Mouse (Mus musculus) forebrain, postnatal 0 days (tissue): ENCODE measurements at regions not wholly inside any gene's neighbourhood (a gene's known extent, or its start where the extent isn't known, plus 50 kb on each side); places are given as distances from the start of the nearest gene placed in this dataset.

ENCODE experiments used
- ATAC-seq: fragments of 200-750 bp; cut with Nextera tagmentation; 2 replicates; pipeline ENCODE4 v1.8.0; 2017; ENCODE audit warnings: mild to moderate bottlenecking, moderate library complexity
- DNase-seq: peaks from one replicate; pipeline ENCODE4 v3.0.0-alpha.2; 2015
- H3K27ac ChIP-seq: fragments of 300-500 bp; sonication (generic); 2 replicates; pipeline ENCODE4 v1.5.1; 2014; ENCODE audit warnings: low read depth, mild to moderate bottlenecking, antibody characterized with exemption, low read length, moderate library complexity, mixed read lengths
- H3K27me3 ChIP-seq: fragments of 300-500 bp; sonication (generic); 2 replicates; pipeline ENCODE4 v1.6.1; 2014; ENCODE audit warnings: mild to moderate bottlenecking, low read length, mixed read lengths; ENCODE audit not compliant: insufficient read depth
- H3K36me3 ChIP-seq: fragments of 300-500 bp; sonication (generic); 2 replicates; pipeline ENCODE4 v1.6.1; 2014; ENCODE audit warnings: mild to moderate bottlenecking, moderate library complexity; ENCODE audit not compliant: insufficient read depth
- H3K4me1 ChIP-seq: fragments of 300-500 bp; sonication (generic); 2 replicates; pipeline ENCODE4 v1.6.1; 2014; ENCODE audit warnings: antibody characterized with exemption; ENCODE audit not compliant: insufficient read depth
- H3K4me2 ChIP-seq: fragments of 300-500 bp; sonication (generic); 2 replicates; pipeline ENCODE4 v1.6.1; 2014; ENCODE audit warnings: low read depth, mild to moderate bottlenecking, moderate library complexity
- H3K4me3 ChIP-seq: fragments of 300-500 bp; sonication (generic); 2 replicates; pipeline ENCODE4 v1.5.1; 2014; ENCODE audit warnings: low read depth, low read length, mixed read lengths
- H3K9ac ChIP-seq: fragments of 300-500 bp; sonication (generic); 2 replicates; pipeline ENCODE4 v1.6.1; 2014; ENCODE audit warnings: mild to moderate bottlenecking
- H3K9me3 ChIP-seq: fragments of 300-500 bp; sonication (generic); 2 replicates; pipeline ENCODE4 v1.6.1; 2016; ENCODE audit warnings: low read length
- CTCF ChIP-seq: sonication (generic); IDR thresholded peaks from 2 replicates; pipeline ENCODE4 v1.5.1; 2016; ENCODE audit warnings: antibody characterized with exemption, control low read depth, low read depth
- WGBS: fragments of 180-500 bp; shearing (Covaris S2); extraction: QIAGEN DNeasy Blood & Tissue Kit; methylation state at CpG from one replicate; pipeline ENCODE4 v1.1.7; 2014; 5-methylcytosine and 5-hydroxymethylcytosine counted together

- WGBS, result 41% methylated on average over 34 of the region's 34 CpGs
- H3K9me3 ChIP-seq, result no peaks in the 10 kb centered on the region
- peak overlapping the region; percentile 59 for H3K4me3 ChIP-seq
- ATAC-seq (peak; percentile 95), DNase-seq (peak; percentile 84)
- peak overlapping the region; percentile 53 for H3K4me2 ChIP-seq
- H3K27ac ChIP-seq, result peak overlapping the region; percentile 54; the same call in 1 of the 2 replicates
- H3K27me3 ChIP-seq, result no peaks in the 10 kb centered on the region
- no peaks in the 10 kb centered on the region for H3K4me1 ChIP-seq
- peak overlapping the region; percentile 59 for H3K9ac ChIP-seq
- H3K36me3 ChIP-seq, result no peaks in the 10 kb centered on the region; the same call in 1 of the 2 replicates
- TF ChIP-seq CTCF, result peak; percentile 48
These were observed 52.8 kb upstream of the Gramd1a start for GRCm38 (mm10) chr7:31208237-31209054.

- Histone ChIP-seq H3K4me1 (no peaks in the 10 kb centered on the region), H3K36me3 (no peaks in the 10 kb centered on the region; the same call in 1 of the 2 replicates), H3K9me3 (no peaks in the 10 kb centered on the region), H3K9ac (0 out of 2 replicates have a peak overlapping the region, but pooled peaks have one; percentile 59), H3K4me2 (peak overlapping the region; percentile 53), H3K27me3 (no peaks in the 10 kb centered on the region), H3K27ac (no peak overlapping the region), H3K4me3 (peak overlapping the region; percentile 59)
- 74% methylated on average over 13 of the region's 13 CpGs for WGBS
- TF ChIP-seq CTCF, result no peak
- no peak for DNase-seq
- ATAC-seq, result no peak
These were observed 52.0 kb upstream of the Gramd1a start for GRCm38 (mm10) chr7:31207563-31208236.
